Mouse (Mus musculus) limb, embryonic 11.5 days (tissue): ENCODE measurements around the gene Tmprss6. TPM values are rescaled to one million over a fixed set of nuclear protein-coding genes. Genes with fewer than 3 reads are reported as not detected.

Experiments
- ATAC-seq: fragments of 200-750 bp; cut with Nextera tagmentation; 2 replicates; pipeline ENCODE4 v1.8.0; 2017; ENCODE audit warnings: low read depth; ENCODE audit not compliant: insufficient number of reproducible peaks, low FRiP score, low TSS enrichment
- DNase-seq: peaks from one replicate; pipeline ENCODE4 v3.0.0-alpha.2; 2015; ENCODE audit warnings: low spot score
- H3K27ac ChIP-seq: fragments of 300-500 bp; sonication (generic); replicated peaks from 2 replicates; pipeline ENCODE4 v1.5.1; 2014; ENCODE audit warnings: low read depth, mild to moderate bottlenecking, low read length
- H3K27me3 ChIP-seq: fragments of 300-500 bp; sonication (generic); 2 replicates; pipeline ENCODE4 v1.6.1; 2014; ENCODE audit warnings: mild to moderate bottlenecking, low read length, mixed read lengths; ENCODE audit not compliant: control insufficient read depth, insufficient read depth
- H3K36me3 ChIP-seq: fragments of 300-500 bp; sonication (generic); 2 replicates; pipeline ENCODE4 v1.6.1; 2014; ENCODE audit warnings: mild to moderate bottlenecking, low read length, moderate library complexity, mixed read lengths; ENCODE audit not compliant: control insufficient read depth, insufficient read depth
- H3K4me1 ChIP-seq: fragments of 300-500 bp; sonication (generic); 2 replicates; pipeline ENCODE4 v1.6.1; 2014; ENCODE audit warnings: low read length, mixed read lengths; ENCODE audit not compliant: control insufficient read depth, insufficient read depth
- H3K4me2 ChIP-seq: fragments of 300-500 bp; sonication (generic); 2 replicates; pipeline ENCODE4 v1.6.1; 2014; ENCODE audit warnings: low read depth, mild to moderate bottlenecking, moderate library complexity; ENCODE audit not compliant: severe bottlenecking
- H3K4me3 ChIP-seq: fragments of 300-500 bp; sonication (generic); 2 replicates; pipeline ENCODE4 v1.5.1; 2014; ENCODE audit warnings: low read depth, low read length
- H3K9ac ChIP-seq: fragments of 300-500 bp; sonication (generic); 2 replicates; pipeline ENCODE4 v1.6.1; 2014; ENCODE audit warnings: mild to moderate bottlenecking, low read length
- H3K9me3 ChIP-seq: fragments of 300-500 bp; sonication (generic); 2 replicates; pipeline ENCODE4 v1.6.1; 2016; ENCODE audit warnings: low read length; ENCODE audit not compliant: control insufficient read depth
- WGBS: fragments of 180-500 bp; shearing (Covaris S2); extraction: QIAGEN DNeasy Blood & Tissue Kit; methylation state at CpG from one replicate; pipeline ENCODE4 v1.1.7; 2014; 5-methylcytosine and 5-hydroxymethylcytosine counted together
- polyA plus RNA-seq: library from polyadenylated mRNA; unstranded; fragments of >200 nt; fragmentation: Nextera tagmentation; extraction: Ambion mirVana; gene quantifications from 2 replicates; pipeline ENCODE4 v1.2.1, GENCODE M21; 2014

Gene Tmprss6
- polyA plus RNA-seq, 1 experiment from 2014 or later: 0.27 TPM

DNA sequence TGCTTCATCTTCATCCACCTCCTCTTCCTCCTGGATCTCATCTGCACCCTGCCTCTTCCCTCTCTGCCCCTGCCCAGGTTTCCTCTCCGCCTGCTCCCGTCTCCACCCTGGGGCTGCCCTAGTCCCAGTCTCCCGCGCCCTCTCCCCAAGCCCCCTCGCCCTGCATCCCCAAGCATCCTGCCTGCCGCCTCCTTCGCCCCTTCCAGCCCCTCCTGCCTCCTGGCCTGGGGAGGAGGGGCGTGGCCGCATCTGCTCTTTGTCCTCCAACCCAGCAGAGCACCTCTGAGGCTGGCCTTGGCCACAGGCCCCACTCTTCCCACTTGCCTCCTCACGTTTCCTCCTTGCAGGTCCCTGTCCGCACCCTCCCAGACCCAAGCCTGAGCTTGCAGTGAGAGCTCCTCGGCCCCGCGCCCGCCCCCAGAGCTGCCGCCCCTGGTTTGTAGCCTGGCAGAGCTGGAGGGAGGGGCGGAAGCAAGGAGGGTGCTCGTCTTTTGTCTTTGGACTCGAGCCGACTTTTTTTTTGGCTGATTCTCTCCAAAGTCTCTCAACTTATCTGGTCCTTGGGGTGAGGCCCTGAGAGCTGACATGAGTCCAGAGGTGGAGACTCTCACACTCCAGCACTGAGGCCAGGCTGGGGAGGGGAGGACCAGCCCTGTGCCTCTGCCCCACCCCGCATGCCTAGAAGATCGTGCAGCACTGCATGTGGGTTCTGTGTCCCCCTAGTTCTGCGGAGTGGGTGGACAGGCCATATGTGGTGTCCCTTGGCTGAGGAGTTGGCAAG is 31.0 kb downstream of the Tmprss6 start:
- no peaks in the 10 kb centered on the region for H3K27me3 ChIP-seq
- H3K27ac ChIP-seq: no peak overlapping the region; the same call in 1 of the 2 replicates
- H3K4me3 ChIP-seq: peak overlapping the region; percentile 15; the same call in 1 of the 2 replicates
- H3K9ac ChIP-seq: peak overlapping the region; percentile 43
- 21% methylated on average over 23 of the region's 23 CpGs for WGBS
- no peaks in the 10 kb centered on the region for H3K36me3 ChIP-seq
- DNase-seq (peak; percentile 51), ATAC-seq (no peak)
- H3K9me3 ChIP-seq: no peaks in the 10 kb centered on the region
- H3K4me2 ChIP-seq: peak overlapping the region; percentile 64
- peaks cover 19% of the 10 kb centered on the region for H3K4me1 ChIP-seq

GRCm38 (mm10) chr15:78436380-78437192 is 31.8 kb downstream of the Tmprss6 start:
- Histone ChIP-seq H3K36me3 (no peaks in the 10 kb centered on the region), H3K4me3 (peak overlapping the region; percentile 15), H3K9me3 (no peaks in the 10 kb centered on the region), H3K4me2 (peak overlapping the region; percentile 64), H3K4me1 (peaks cover 19% of the 10 kb centered on the region), H3K27ac (no peak overlapping the region), H3K27me3 (no peaks in the 10 kb centered on the region), H3K9ac (peak overlapping the region; percentile 43)
- ATAC-seq (no peak), DNase-seq (peak; percentile 67)
- WGBS: 8% methylated on average over 31 of the region's 32 CpGs

DNA sequence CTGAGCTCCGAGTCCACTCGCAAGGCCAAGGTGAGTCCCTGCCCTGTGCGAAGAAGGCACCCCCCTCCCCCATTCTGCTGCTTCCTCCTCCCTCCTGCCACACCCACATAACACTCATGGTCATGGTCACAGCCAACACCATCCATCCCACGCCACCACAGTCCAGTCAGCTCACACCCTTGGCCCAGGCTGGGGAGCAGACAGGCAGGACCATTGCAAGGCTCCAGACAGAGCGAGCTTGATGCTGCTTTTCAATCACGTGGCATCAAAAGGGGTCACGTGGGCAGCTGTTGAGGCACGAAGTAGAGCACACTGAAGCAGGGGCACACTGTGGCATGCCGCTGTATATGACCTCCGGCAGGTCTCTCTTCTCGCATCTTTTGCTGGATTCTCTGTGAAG is 32.8 kb downstream of the Tmprss6 start:
- no peaks in the 10 kb centered on the region for H3K27me3 ChIP-seq
- ATAC-seq: no peak
- no peak overlapping the region for H3K4me2 ChIP-seq
- H3K27ac ChIP-seq: no peak overlapping the region
- no peaks in the 10 kb centered on the region for H3K36me3 ChIP-seq
- no peaks in the 10 kb centered on the region for H3K9me3 ChIP-seq
- peaks cover 19% of the 10 kb centered on the region for H3K4me1 ChIP-seq
- WGBS: 84% methylated on average over 11 of the region's 11 CpGs
- H3K9ac ChIP-seq: no peak overlapping the region
- DNase-seq: no peak
- no peak overlapping the region for H3K4me3 ChIP-seq

DNA sequence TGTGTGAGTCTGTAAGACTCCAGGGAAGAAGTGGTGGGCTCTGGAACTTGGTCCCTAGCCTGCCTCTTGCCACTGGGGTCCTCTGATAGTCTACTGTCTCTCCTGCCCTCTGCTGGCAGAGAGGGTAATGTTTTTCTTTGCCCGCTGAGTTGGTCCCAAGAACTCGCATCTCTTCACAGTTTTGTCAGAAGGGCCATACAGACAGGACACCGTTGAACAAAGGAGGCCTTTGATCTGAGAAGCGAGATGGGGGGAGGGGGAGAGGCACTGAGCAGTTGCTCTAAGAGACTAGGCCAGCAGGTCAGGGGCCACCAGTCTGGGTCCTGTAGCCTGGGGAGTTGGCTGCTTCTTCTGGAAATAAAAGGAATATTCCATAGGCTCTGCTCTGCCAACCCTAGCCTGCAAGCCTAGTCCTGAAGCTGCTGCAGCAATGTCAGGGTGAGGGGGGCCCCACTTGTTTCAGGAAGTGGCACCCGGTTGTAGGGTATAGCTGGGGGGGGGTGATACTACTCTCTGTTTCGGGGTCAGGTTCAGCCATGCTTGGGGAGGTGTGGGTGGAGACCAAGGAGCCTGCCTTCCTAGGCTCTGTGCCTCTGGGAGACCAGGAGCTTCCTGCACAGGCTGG is 33.4 kb downstream of the Tmprss6 start:
- H3K4me1 ChIP-seq: peaks cover 19% of the 10 kb centered on the region
- H3K36me3 ChIP-seq: no peaks in the 10 kb centered on the region
- H3K27ac ChIP-seq: no peak overlapping the region
- DNase-seq (peak; percentile 56), ATAC-seq (no peak)
- 31% methylated on average over 6 of the region's 6 CpGs for WGBS
- H3K4me2 ChIP-seq: no peak overlapping the region
- no peak overlapping the region for H3K4me3 ChIP-seq
- no peak overlapping the region for H3K9ac ChIP-seq
- no peaks in the 10 kb centered on the region for H3K27me3 ChIP-seq
- no peaks in the 10 kb centered on the region for H3K9me3 ChIP-seq

GRCm38 (mm10) chr15:78431541-78432121 is 36.8 kb downstream of the Tmprss6 start:
- WGBS: 80% methylated on average over 7 of the region's 7 CpGs
- H3K4me3 ChIP-seq: no peak overlapping the region
- no peaks in the 10 kb centered on the region for H3K36me3 ChIP-seq

GRCm38 (mm10) chr15:78430874-78431273 is 37.6 kb downstream of the Tmprss6 start:
- Histone ChIP-seq H3K36me3 (no peaks in the 10 kb centered on the region), H3K27me3 (no peaks in the 10 kb centered on the region), H3K4me3 (no peak overlapping the region), H3K4me1 (peaks cover 7% of the 10 kb centered on the region; the same call in 1 of the 2 replicates), H3K4me2 (no peak overlapping the region), H3K9me3 (no peaks in the 10 kb centered on the region), H3K27ac (no peak overlapping the region), H3K9ac (no peak overlapping the region)
- DNase-seq (no peak), ATAC-seq (no peak)
- 83% methylated on average over 10 of the region's 10 CpGs for WGBS

More at GRCm38 (mm10) chr15:78431541-78432121, 36.8 kb downstream of the Tmprss6 start:
- Histone ChIP-seq H3K4me2 (no peak overlapping the region), H3K27ac (no peak overlapping the region), H3K27me3 (no peaks in the 10 kb centered on the region), H3K9me3 (no peaks in the 10 kb centered on the region), H3K4me1 (peaks cover 13% of the 10 kb centered on the region), H3K9ac (no peak overlapping the region)
- DNase-seq: no peak
- ATAC-seq: no peak

DNA sequence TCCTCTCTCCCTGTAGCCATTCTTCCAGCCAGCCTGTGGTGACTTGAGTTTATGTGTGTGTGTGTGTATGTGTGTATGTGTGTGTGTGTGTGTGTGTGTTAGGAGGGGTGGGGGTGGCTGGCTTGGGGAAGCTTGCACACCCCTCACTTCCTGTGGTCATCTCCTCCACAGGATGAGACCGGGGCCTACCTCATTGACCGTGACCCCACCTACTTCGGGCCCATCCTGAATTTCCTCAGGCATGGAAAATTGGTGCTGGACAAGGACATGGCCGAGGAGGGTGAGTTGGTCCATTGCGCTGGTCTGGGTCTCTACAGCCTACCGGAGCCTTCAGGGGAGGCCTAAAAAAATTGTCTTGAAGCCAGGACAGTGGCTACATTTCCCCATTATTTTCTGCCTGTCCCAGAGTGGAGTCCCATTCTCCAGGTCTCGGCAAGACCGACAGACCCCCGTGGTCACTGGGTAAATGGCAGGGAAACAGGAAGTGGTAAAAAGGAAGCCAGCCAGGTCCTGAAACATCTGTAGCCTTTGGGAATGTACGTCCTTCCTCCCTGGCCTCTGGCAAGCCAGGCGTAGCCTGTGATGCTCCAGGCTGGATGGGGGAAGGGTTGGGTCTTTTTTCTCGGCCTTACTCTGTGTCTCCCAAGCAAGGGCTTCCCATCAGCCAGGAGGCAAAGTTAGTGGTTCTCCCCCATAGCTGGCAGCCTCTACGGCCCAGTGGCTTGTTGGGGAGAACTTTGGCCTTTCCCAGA is 38.4 kb downstream of the Tmprss6 start:
- Histone ChIP-seq H3K4me1 (peaks cover 7% of the 10 kb centered on the region; the same call in 1 of the 2 replicates), H3K36me3 (no peaks in the 10 kb centered on the region), H3K4me2 (peak overlapping the region; percentile 49; the same call in 1 of the 2 replicates), H3K27me3 (no peaks in the 10 kb centered on the region), H3K27ac (peak overlapping the region; percentile 30; the same call in 1 of the 2 replicates), H3K9me3 (no peaks in the 10 kb centered on the region), H3K4me3 (no peak overlapping the region; the same call in 1 of the 2 replicates), H3K9ac (no peak overlapping the region; the same call in 1 of the 2 replicates)
- WGBS: 79% methylated on average over 13 of the region's 13 CpGs
- no peak for DNase-seq
- no peak for ATAC-seq
